Mouse (Mus musculus): ENCODE measurements at regions not wholly inside any gene's neighbourhood (a gene's known extent, or its start where the extent isn't known, plus 50 kb on each side); places are given as distances from the start of the nearest gene placed in this dataset.
"Not testable (repeated sequence)": the region's sequence is repeated elsewhere in the genome, so short reads cannot be mapped to it uniquely, and the experiment has no call there.

GRCm38 (mm10) chr19:3158149-3158548 lies 124.6 kb upstream of the Mrpl21 start:
- DNase-seq (ENCODE audit: low spot score): not testable (repeated sequence)

GRCm38 (mm10) chr19:3159346-3159745 lies 123.4 kb upstream of the Mrpl21 start:
- no peak for DNase-seq (ENCODE audit: low spot score)

- no peak for DNase-seq (ENCODE audit: low spot score)
Measured at GRCm38 (mm10) chr19:3167683-3168082, 115.0 kb upstream of the Mrpl21 start.

GRCm38 (mm10) chr19:3182625-3183024 lies 100.1 kb upstream of the Mrpl21 start:
- DNase-seq (ENCODE audit: low spot score): no peak

- no peak for DNase-seq (ENCODE audit: low spot score)
Measured at GRCm38 (mm10) chr19:3192644-3193043, 90.1 kb upstream of the Mrpl21 start.

GRCm38 (mm10) chr19:3204504-3204903 lies 78.2 kb upstream of the Mrpl21 start:
- peak; percentile 10 for DNase-seq (ENCODE audit: low spot score)

- DNase-seq (ENCODE audit: low spot score): not testable (repeated sequence)
Measured at GRCm38 (mm10) chr19:3205406-3205805, 77.3 kb upstream of the Mrpl21 start.

GRCm38 (mm10) chr19:3208283-3208682 lies 74.4 kb upstream of the Mrpl21 start:
- DNase-seq (ENCODE audit: low spot score): peak; percentile 31

Data from c-Kit-positive CD71-positive TER-119-positive erythroid progenitor cells, embryonic 14.5 days (primary cell).